Mouse (Mus musculus) liver, embryonic 14.5 days (tissue): ENCODE results near the gene Smad3. TPM values are rescaled to one million over a fixed set of nuclear protein-coding genes. Genes with fewer than 3 reads are reported as not detected.

Experiments
- ATAC-seq: fragments of 200-750 bp; cut with Nextera tagmentation; 2 replicates; pipeline ENCODE4 v1.8.0; 2017; ENCODE audit warnings: moderate number of reproducible peaks, mild to moderate bottlenecking, moderate library complexity; ENCODE audit not compliant: insufficient read depth
- DNase-seq, 3 experiments: peaks; one replicate each; pipeline ENCODE4 v3.0.0-alpha.2; 2012 to 2013; ENCODE audit warnings: low read depth in 3 of 3, low spot score in 3 of 3
- H3K27ac ChIP-seq: fragments of 300-500 bp; sonication (generic); 2 replicates; pipeline ENCODE4 v1.5.1; 2014; ENCODE audit warnings: moderate library complexity, mild to moderate bottlenecking, control low read depth, inconsistent platforms
- H3K27me3 ChIP-seq: fragments of 300-500 bp; sonication (generic); 2 replicates; pipeline ENCODE4 v1.6.1; 2014; ENCODE audit warnings: mild to moderate bottlenecking, low read length, moderate library complexity; ENCODE audit not compliant: control insufficient read depth, insufficient read depth
- H3K36me3 ChIP-seq: fragments of 300-500 bp; sonication (generic); replicated peaks from 2 replicates; pipeline ENCODE4 v1.6.1; 2014; ENCODE audit warnings: low read depth; ENCODE audit not compliant: control insufficient read depth, insufficient read depth
- H3K4me1 ChIP-seq, 2 experiments: fragments of 200-500 bp in 1 of 2; fragments of 300-500 bp in 1 of 2; sonication (generic) in 1 of 2; replicated peaks; 2 replicates each; pipeline ENCODE4 v1.6.1; 2012 to 2014; ENCODE audit warnings: antibody characterized with exemption in 1 of 2, inconsistent platforms in 1 of 2, low read length in 1 of 2; ENCODE audit not compliant: control insufficient read depth in 2 of 2, insufficient read depth in 2 of 2
- H3K4me2 ChIP-seq: fragments of 300-500 bp; sonication (generic); 2 replicates; pipeline ENCODE4 v1.6.1; 2014; ENCODE audit warnings: low read depth, mild to moderate bottlenecking, control low read depth, moderate library complexity
- H3K4me3 ChIP-seq, 2 experiments: fragments of 200-500 bp in 1 of 2; fragments of 300-500 bp in 1 of 2; sonication (generic) in 1 of 2; 2 replicates each; pipeline ENCODE4 v1.5.1; 2012 to 2014; ENCODE audit warnings: low read depth in 2 of 2, low read length in 2 of 2, mild to moderate bottlenecking in 2 of 2, control low read depth in 1 of 2, inconsistent platforms in 1 of 2, moderate library complexity in 1 of 2; ENCODE audit not compliant: insufficient read depth in 1 of 2
- H3K9ac ChIP-seq: fragments of 300-500 bp; sonication (generic); replicated peaks from 2 replicates; pipeline ENCODE4 v1.6.1; 2014; ENCODE audit warnings: mild to moderate bottlenecking, control low read depth, moderate library complexity
- H3K9me3 ChIP-seq: fragments of 300-500 bp; sonication (generic); 2 replicates; pipeline ENCODE4 v1.6.1; 2016; ENCODE audit warnings: low read length, mixed read lengths; ENCODE audit not compliant: control insufficient read depth
- CTCF ChIP-seq: IDR thresholded peaks from 2 replicates; pipeline ENCODE4 v1.5.1; 2016; ENCODE audit warnings: antibody characterized with exemption, low read depth, control low read depth
- EP300 ChIP-seq: IDR thresholded peaks from 2 replicates; pipeline ENCODE4 v1.6.1; 2016; ENCODE audit warnings: antibody characterized with exemption, low read depth
- WGBS: fragments of 180-500 bp; shearing (Covaris S2); extraction: QIAGEN DNeasy Blood & Tissue Kit; methylation state at CpG from one replicate; pipeline ENCODE4 v1.1.7; 2014; ENCODE audit not compliant: insufficient replicate concordance; 5-methylcytosine and 5-hydroxymethylcytosine counted together
- polyA plus RNA-seq, 2 experiments: library from polyadenylated mRNA; depleted of rRNA in 1 of 2; stranded (reverse) in 1 of 2; unstranded in 1 of 2; fragments of >200 nt; fragmentation: Nextera tagmentation in 1 of 2; extraction: Ambion mirVana in 1 of 2; gene quantifications; 2 replicates each; pipeline versions ENCODE4 v1.2.1 to v1.2.3; 2012 to 2014

Gene Smad3
- polyA plus RNA-seq, 2 experiments, result 1.7 to 3.2 TPM

DNA sequence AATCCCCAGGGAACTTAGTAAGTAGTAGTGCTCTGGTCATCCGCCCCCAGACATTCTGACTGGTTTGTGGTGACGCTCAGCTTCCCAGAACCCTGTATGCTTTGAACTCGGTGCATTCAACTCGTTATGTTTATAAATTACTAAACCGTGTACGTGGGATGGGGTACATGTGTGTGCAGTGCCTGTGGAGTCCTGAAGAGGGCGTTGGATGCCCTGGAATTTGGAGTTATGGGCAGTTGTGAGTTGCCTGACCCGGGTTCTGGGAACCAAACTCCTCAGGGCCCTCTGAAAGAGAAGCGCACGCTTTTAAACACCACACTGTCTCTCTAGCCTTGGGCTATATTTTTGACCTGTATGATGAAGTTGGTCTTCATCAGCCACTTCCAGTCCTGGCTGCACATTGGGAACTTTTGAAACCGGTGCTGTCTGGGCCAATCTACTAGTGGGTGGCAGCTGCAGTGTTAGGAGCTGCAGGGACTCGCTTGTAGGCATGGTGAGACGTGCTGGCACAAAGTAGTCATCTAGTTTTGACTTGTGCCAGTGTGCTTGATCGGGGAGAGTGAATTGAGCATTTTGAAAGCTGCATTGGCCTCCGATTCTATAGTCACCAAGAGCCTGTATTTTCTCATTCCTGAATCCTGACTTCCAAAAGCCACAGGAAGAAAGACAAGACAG is 133.8 kb downstream of the Smad3 start:
- no peak overlapping the region for H3K9ac ChIP-seq
- ATAC-seq, result no peak
- H3K27ac ChIP-seq, result no peak overlapping the region
- no peaks in the 10 kb centered on the region for H3K9me3 ChIP-seq
- H3K36me3 ChIP-seq, result peaks cover 8% of the 10 kb centered on the region
- 84% methylated on average over 15 of the region's 15 CpGs for WGBS
- no peak for TF ChIP-seq CTCF
- no peak for TF ChIP-seq EP300
- no peak overlapping the region for H3K4me3 ChIP-seq
- H3K27me3 ChIP-seq, result no peaks in the 10 kb centered on the region
- no peak for DNase-seq
- no peak overlapping the region for H3K4me2 ChIP-seq
- no peaks in the 10 kb centered on the region for H3K4me1 ChIP-seq

DNA sequence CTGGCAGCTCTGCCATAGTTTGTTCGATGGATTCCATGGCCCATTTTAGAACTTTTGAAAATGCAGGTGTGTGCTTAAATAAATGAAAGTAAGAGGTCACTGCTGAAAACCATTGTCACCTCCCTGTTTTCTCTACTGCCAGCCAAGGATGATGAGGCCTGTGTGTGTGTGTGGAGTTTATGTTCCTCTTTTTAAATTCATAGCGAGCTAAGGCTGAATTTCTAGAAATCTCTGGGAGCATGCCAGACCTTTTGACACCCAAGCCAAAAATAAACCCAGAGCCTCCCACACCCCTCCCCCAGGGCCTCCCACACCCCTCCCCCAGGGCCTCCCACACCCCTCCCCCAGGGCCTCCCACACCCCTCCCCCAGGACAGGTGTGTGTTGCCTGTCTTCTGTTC is 139.8 kb downstream of the Smad3 start:
- DNase-seq (no peak), ATAC-seq (no peak)
- Histone ChIP-seq H3K9ac (no peak overlapping the region), H3K27me3 (no peaks in the 10 kb centered on the region), H3K27ac (no peak overlapping the region), H3K36me3 (peaks cover 26% of the 10 kb centered on the region), H3K4me3 (no peak overlapping the region), H3K4me1 (peaks cover 0 to 11% of the 10 kb centered on the region in 2 experiments; a peak in 2 of 4 replicates), H3K9me3 (no peaks in the 10 kb centered on the region), H3K4me2 (no peak overlapping the region)
- TF ChIP-seq EP300 (no peak), CTCF (no peak)
- 78% methylated on average over 2 of the region's 2 CpGs for WGBS

DNA sequence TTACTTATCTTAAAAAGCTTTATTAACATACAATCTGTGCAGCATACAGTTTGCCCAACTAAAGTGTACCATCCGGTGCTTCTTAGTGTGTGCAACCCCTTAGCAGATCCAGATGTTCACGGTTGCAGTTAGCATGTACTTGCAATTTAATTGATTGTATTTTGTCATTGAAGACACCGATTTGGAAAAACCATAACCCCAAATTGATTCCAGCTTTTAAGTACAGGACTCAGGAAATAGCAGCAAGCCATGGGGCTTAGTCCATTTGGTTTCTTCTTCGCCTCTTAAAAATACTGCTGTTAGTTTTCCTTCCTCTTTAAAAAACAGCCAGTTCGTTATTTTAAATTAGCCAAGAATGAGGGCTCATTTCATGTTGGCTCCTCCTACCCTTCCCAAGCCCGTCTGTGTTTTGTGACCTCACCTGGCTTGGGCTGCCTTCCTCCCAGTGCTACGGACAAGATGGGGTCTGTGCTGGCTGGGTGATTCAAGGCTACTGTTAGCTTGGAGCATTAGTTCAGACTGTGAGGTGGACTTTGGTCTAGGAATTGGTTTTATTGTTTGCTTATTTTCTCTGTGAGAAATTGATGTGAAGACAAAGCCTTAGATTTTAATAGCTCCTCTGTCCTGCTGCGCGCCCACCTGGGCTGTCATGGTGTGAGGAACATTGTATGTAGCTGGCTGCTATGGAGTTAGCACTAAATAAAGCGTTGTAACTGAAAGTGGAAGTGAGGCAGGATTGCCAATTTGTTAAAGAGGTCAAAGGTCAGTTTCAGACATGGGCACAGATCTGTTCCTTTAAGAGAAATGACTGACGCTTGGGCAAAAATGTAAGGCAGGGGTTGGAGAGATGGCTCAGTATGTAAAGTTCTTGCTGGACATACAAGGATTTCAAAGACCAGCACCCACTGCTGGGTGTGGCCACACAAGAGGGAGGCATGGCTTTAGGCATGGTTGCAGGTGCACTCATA is 143.5 kb downstream of the Smad3 start:
- TF ChIP-seq EP300, result no peak
- no peak for TF ChIP-seq CTCF
- 68% methylated on average over 11 of the region's 11 CpGs for WGBS
- DNase-seq (no peak), ATAC-seq (no peak)
- peaks cover 0 to 22% of the 10 kb centered on the region in 2 experiments; a peak in 2 of 4 replicates for H3K4me1 ChIP-seq
- H3K4me3 ChIP-seq, result no peak overlapping the region
- no peaks in the 10 kb centered on the region for H3K9me3 ChIP-seq
- no peak overlapping the region for H3K27ac ChIP-seq
- H3K9ac ChIP-seq, result no peak overlapping the region
- H3K4me2 ChIP-seq, result no peak overlapping the region; the same call in 1 of the 2 replicates
- H3K27me3 ChIP-seq, result no peaks in the 10 kb centered on the region
- peaks cover 20% of the 10 kb centered on the region for H3K36me3 ChIP-seq

DNA sequence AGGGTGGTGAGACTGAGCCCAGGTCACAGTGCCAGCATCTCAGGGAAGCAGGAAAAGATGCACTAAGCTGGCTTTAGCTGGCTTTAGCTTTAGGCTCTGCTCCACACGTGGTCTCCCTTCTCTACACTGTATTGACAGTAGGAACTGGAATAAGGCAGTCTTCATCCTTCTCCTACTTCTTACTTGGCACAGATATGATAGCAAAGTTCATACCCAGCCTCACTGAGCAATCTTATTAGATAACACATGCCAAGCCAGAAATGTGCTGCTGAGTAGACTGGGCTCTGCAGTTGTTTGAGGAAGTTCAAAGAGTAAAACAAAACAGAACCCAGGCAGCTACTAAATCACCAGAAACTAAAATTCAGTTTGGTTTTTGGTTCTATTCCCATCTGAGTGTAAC is 144.2 kb downstream of the Smad3 start:
- DNase-seq, result no peak
- Histone ChIP-seq H3K4me1 (peaks cover 0 to 22% of the 10 kb centered on the region in 2 experiments; a peak in 2 of 4 replicates), H3K4me2 (no peak overlapping the region), H3K4me3 (no peak overlapping the region), H3K9ac (no peak overlapping the region), H3K36me3 (peaks cover 17% of the 10 kb centered on the region), H3K27ac (no peak overlapping the region), H3K9me3 (no peaks in the 10 kb centered on the region), H3K27me3 (no peaks in the 10 kb centered on the region)
- no peak for ATAC-seq
- TF ChIP-seq CTCF (no peak), EP300 (no peak)
- WGBS, result 33% methylated on average over 1 of the region's 1 CpGs
